Mouse (Mus musculus) T-cell, adult 2 months (primary cell): ENCODE results near the gene Papola.

Experiments
- DNase-seq: peaks from one replicate; pipeline ENCODE4 v3.0.0; 2022; ENCODE audit warnings: low spot score

Gene Papola

GRCm38 (mm10) chr12:105784196-105784999, at the start of gene Papola:
TSS of gene Papola (plus strand) at chr12:105784694.
- peak; percentile 91 for DNase-seq

- DNase-seq, result no peak
Observed at GRCm38 (mm10) chr12:105735226-105735888, 49.1 kb upstream of the Papola start.

- no peak for DNase-seq
Observed at GRCm38 (mm10) chr12:105735889-105736251, 48.6 kb upstream of the Papola start.

- DNase-seq, result no peak
Observed at GRCm38 (mm10) chr12:105738316-105739096, 46.0 kb upstream of the Papola start.

GRCm38 (mm10) chr12:105739656-105740055, 44.8 kb upstream of the Papola start:
- DNase-seq, result no peak

GRCm38 (mm10) chr12:105748114-105748513, 36.4 kb upstream of the Papola start:
- DNase-seq, result no peak

- no peak for DNase-seq
Observed at GRCm38 (mm10) chr12:105753813-105754212, 30.7 kb upstream of the Papola start.

GRCm38 (mm10) chr12:105757816-105758497, 26.5 kb upstream of the Papola start:
- no peak for DNase-seq

- no peak for DNase-seq
Observed at GRCm38 (mm10) chr12:105758911-105759310, 25.6 kb upstream of the Papola start.

GRCm38 (mm10) chr12:105759849-105760478, 24.5 kb upstream of the Papola start:
- no peak for DNase-seq

GRCm38 (mm10) chr12:105761171-105761570, 23.3 kb upstream of the Papola start:
- DNase-seq, result peak; percentile 37

- DNase-seq, result no peak
Observed at GRCm38 (mm10) chr12:105761629-105762028, 22.9 kb upstream of the Papola start.

- DNase-seq, result no peak
Observed at GRCm38 (mm10) chr12:105769700-105770099, 14.8 kb upstream of the Papola start.

- DNase-seq, result no peak
Observed at GRCm38 (mm10) chr12:105774871-105775270, 9.6 kb upstream of the Papola start.

- no peak for DNase-seq
Observed at GRCm38 (mm10) chr12:105777651-105778050, 6.8 kb upstream of the Papola start.

- DNase-seq, result peak; percentile 71
Observed at GRCm38 (mm10) chr12:105785000-105785774, 693 bp downstream of the Papola start.

- DNase-seq, result no peak
Observed at GRCm38 (mm10) chr12:105786113-105786512, 1.6 kb downstream of the Papola start.

- no peak for DNase-seq
Observed at GRCm38 (mm10) chr12:105787626-105788025, 3.1 kb downstream of the Papola start.

GRCm38 (mm10) chr12:105789885-105790284, 5.4 kb downstream of the Papola start:
- DNase-seq, result no peak

GRCm38 (mm10) chr12:105794896-105795295, 10.4 kb downstream of the Papola start:
- DNase-seq, result no peak

GRCm38 (mm10) chr12:105798001-105798400, 13.5 kb downstream of the Papola start:
- no peak for DNase-seq
